Mouse (Mus musculus) layer of hippocampus, postnatal 36 days (tissue): ENCODE data around the gene Taf8. TPM values are rescaled to one million over a fixed set of nuclear protein-coding genes. Genes with fewer than 3 reads are reported as not detected.

Source experiments
- DNase-seq, 2 experiments: peaks; one replicate each; pipeline ENCODE4 v3.0.0; 2022
- total RNA-seq, 2 experiments: library from RNA; stranded (reverse); gene quantifications; 2 replicates each; pipeline ENCODE4 v1.2.3; 2021

Taf8 gene
- total RNA-seq: 10 to 100 TPM; 20.9 to 22.3 TPM

- DNase-seq: peak; percentile 94 to 95
Measured at GRCm38 (mm10) chr17:47501946-47502706, at the start of gene Taf8. Gene Taf8 (minus strand): TSS chr17:47502292.

- no peak for DNase-seq
Measured at GRCm38 (mm10) chr17:47551049-47551448, 49.0 kb upstream of the Taf8 start.

- peak; percentile 12 to 28 for DNase-seq
Measured at GRCm38 (mm10) chr17:47545861-47546331, 43.8 kb upstream of the Taf8 start.

GRCm38 (mm10) chr17:47545154-47545553 lies 43.1 kb upstream of the Taf8 start:
- no peak for DNase-seq

GRCm38 (mm10) chr17:47543051-47543650 lies 41.1 kb upstream of the Taf8 start:
- DNase-seq: no peak

- DNase-seq: no peak
Measured at GRCm38 (mm10) chr17:47542061-47542460, 40.0 kb upstream of the Taf8 start.

- DNase-seq: no peak
Measured at GRCm38 (mm10) chr17:47539128-47539527, 37.0 kb upstream of the Taf8 start.

GRCm38 (mm10) chr17:47538049-47538448 lies 36.0 kb upstream of the Taf8 start:
- no peak for DNase-seq

- no peak for DNase-seq
Measured at GRCm38 (mm10) chr17:47535812-47536236, 33.7 kb upstream of the Taf8 start.

GRCm38 (mm10) chr17:47533691-47534090 lies 31.6 kb upstream of the Taf8 start:
- no peak for DNase-seq

- no peak for DNase-seq
Measured at GRCm38 (mm10) chr17:47532364-47532763, 30.3 kb upstream of the Taf8 start.

GRCm38 (mm10) chr17:47531387-47531818 lies 29.3 kb upstream of the Taf8 start:
- DNase-seq: no peak

GRCm38 (mm10) chr17:47529595-47529994 lies 27.5 kb upstream of the Taf8 start:
- DNase-seq: no peak

GRCm38 (mm10) chr17:47528919-47529318 lies 26.8 kb upstream of the Taf8 start:
- no peak for DNase-seq

GRCm38 (mm10) chr17:47527581-47528300 lies 25.6 kb upstream of the Taf8 start:
- no peak for DNase-seq

- DNase-seq: no peak
Measured at GRCm38 (mm10) chr17:47526856-47527520, 24.9 kb upstream of the Taf8 start.

GRCm38 (mm10) chr17:47524991-47525390 lies 22.9 kb upstream of the Taf8 start:
- no peak for DNase-seq

GRCm38 (mm10) chr17:47524055-47524454 lies 22.0 kb upstream of the Taf8 start:
- no peak for DNase-seq

- DNase-seq: no peak
Measured at GRCm38 (mm10) chr17:47523211-47523682, 21.2 kb upstream of the Taf8 start.

GRCm38 (mm10) chr17:47522536-47522935 lies 20.4 kb upstream of the Taf8 start:
- DNase-seq: no peak

GRCm38 (mm10) chr17:47521551-47522258 lies 19.6 kb upstream of the Taf8 start:
- peak; percentile 41 to 43 for DNase-seq

GRCm38 (mm10) chr17:47518205-47518604 lies 16.1 kb upstream of the Taf8 start:
- DNase-seq: no peak
